Mouse (Mus musculus) spleen, adult 2 months (tissue): Measurements from ENCODE around the gene Wnt11. TPM values are rescaled to one million over a fixed set of nuclear protein-coding genes. Genes with fewer than 3 reads are reported as not detected.

Experiments used
- DNase-seq, 2 experiments: peaks; one replicate each; pipeline versions ENCODE4 v3.0.0 to v3.0.0-alpha.2; 2012 to 2021; ENCODE audit warnings: low spot score in 2 of 2, low read depth in 1 of 2
- H3K27ac ChIP-seq: fragments of 200-500 bp; 2 replicates; pipeline ENCODE4 v1.5.1; 2012; ENCODE audit warnings: low read length, inconsistent platforms; ENCODE audit not compliant: insufficient read depth
- H3K27me3 ChIP-seq: fragments of 200-500 bp; 2 replicates; pipeline ENCODE4 v1.6.1; 2012; ENCODE audit warnings: mild to moderate bottlenecking, moderate library complexity, low read length, inconsistent platforms; ENCODE audit not compliant: control insufficient read depth, insufficient read depth
- H3K36me3 ChIP-seq: fragments of 200-500 bp; 2 replicates; pipeline ENCODE4 v1.6.1; 2012; ENCODE audit warnings: mild to moderate bottlenecking, low read length, inconsistent platforms; ENCODE audit not compliant: control insufficient read depth, insufficient read depth
- H3K4me1 ChIP-seq: fragments of 200-500 bp; 2 replicates; pipeline ENCODE4 v1.6.1; 2011; ENCODE audit warnings: inconsistent platforms; ENCODE audit not compliant: control insufficient read depth, insufficient read depth, insufficient read length
- H3K4me3 ChIP-seq: fragments of 200-500 bp; 2 replicates; pipeline ENCODE4 v1.5.1; 2011; ENCODE audit warnings: mild to moderate bottlenecking, inconsistent platforms; ENCODE audit not compliant: insufficient read depth, insufficient read length; ENCODE audit errors: extremely low read depth
- CTCF ChIP-seq: fragments of 200-500 bp; IDR thresholded peaks from 2 replicates; pipeline ENCODE4 v1.5.1; 2011; ENCODE audit warnings: mild to moderate bottlenecking, inconsistent platforms; ENCODE audit not compliant: insufficient read depth, insufficient read length, insufficient replicate concordance; ENCODE audit errors: extremely low read depth
- POLR2A ChIP-seq: fragments of 200-500 bp; IDR thresholded peaks from 2 replicates; pipeline ENCODE4 v1.6.1; 2011; ENCODE audit warnings: low read depth, low read length, inconsistent platforms
- WGBS: fragments of 180-500 bp; shearing (Covaris S2); methylation state at CpG from one replicate; pipeline ENCODE4 v1.1.7; 2018; 5-methylcytosine and 5-hydroxymethylcytosine counted together
- polyA plus RNA-seq: library from polyadenylated mRNA; depleted of rRNA; stranded (reverse); fragments of >200 nt; gene quantifications from 2 replicates; pipeline ENCODE4 v1.2.3, GENCODE M21; 2012; rRNA removed

Gene Wnt11
- 4.9 and 11.5 TPM in 2 replicates for polyA plus RNA-seq

DNA sequence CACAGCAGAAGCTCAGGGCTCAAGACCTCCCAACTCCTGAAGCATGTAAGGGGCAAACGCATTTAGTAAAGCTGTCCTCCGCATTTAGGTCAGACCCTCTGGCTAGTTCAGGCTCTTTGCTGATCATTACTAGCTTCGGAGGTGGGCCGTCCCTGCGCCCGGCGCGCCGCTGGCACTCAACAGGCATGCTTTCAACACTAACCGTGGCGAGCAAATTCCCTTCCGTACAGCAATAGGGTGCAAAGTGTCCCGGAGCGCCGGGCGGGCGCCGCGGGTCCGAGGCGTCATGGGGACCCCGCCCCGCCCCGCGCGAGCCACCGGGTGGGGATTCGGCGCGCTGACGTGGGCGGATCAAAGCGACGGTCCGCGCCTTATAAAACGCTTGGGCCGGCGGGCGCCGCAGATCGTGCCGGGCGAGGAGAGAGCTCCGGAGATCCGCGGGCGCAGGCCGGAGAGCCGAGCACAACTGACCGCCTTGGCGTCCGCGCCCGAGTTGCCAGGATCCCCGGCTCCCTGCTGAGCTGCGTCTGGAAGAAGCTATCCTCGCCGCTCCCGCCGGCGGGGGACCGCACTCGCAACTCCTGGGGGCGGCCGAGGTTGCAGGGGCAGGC, at the start of gene Wnt11:
Gene Wnt11, plus strand, starts transcription at position 402 of the 611 bp plus-strand sequence.
- under 1% methylated on average over 66 of the region's 66 CpGs for WGBS
- Histone ChIP-seq H3K27ac (no peak within 1 kb of the TSS), H3K4me1 (peaks cover 8% of the 10 kb centered on the region), H3K36me3 (no peaks in the 10 kb centered on the region), H3K4me3 (peak within 1 kb of the TSS; percentile 34; the same call in 1 of the 2 replicates), H3K27me3 (peaks cover 42% of the 10 kb centered on the region)
- no peak for TF ChIP-seq CTCF
- TF ChIP-seq POLR2A: no peak
- no peak for DNase-seq

- TF ChIP-seq POLR2A: no peak
- no peak for TF ChIP-seq CTCF
- 20% methylated on average over 11 of the region's 11 CpGs for WGBS
- no peak overlapping the region for H3K27ac ChIP-seq
- no peak for DNase-seq
- no peaks in the 10 kb centered on the region for H3K4me1 ChIP-seq
- no peaks in the 10 kb centered on the region for H3K36me3 ChIP-seq
- no peaks in the 10 kb centered on the region for H3K27me3 ChIP-seq
- H3K4me3 ChIP-seq: no peak overlapping the region
These were observed 47.9 kb upstream of the Wnt11 start for GRCm38 (mm10) chr7:98786792-98787612.

- DNase-seq: no peak
- H3K4me1 ChIP-seq: no peaks in the 10 kb centered on the region
- TF ChIP-seq CTCF (no peak), POLR2A (no peak)
- WGBS: 79% methylated on average over 7 of the region's 7 CpGs
- no peaks in the 10 kb centered on the region for H3K36me3 ChIP-seq
- no peak overlapping the region for H3K4me3 ChIP-seq
- H3K27ac ChIP-seq: no peak overlapping the region
- H3K27me3 ChIP-seq: no peaks in the 10 kb centered on the region
These were observed 46.2 kb upstream of the Wnt11 start for GRCm38 (mm10) chr7:98788721-98789120.

DNA sequence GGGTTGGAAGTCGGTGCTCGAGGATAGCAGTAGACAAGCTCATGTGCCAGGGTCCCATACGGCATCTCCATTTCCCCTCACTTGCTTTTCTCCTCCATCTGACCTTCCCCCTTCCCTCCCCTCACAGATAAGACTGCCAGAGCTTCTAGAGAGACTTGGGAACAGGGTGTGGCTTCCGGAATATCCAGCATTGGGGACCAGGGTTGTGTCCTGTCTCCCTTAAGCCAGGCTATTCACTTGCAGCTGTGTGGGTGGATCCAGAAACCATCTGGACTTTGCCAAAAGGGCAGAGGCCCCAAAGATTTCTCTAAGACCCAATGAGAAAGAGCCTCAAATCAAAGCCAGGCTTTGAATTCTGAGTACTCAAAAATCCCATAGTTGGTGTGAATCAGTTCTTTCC, 45.8 kb upstream of the Wnt11 start:
- no peaks in the 10 kb centered on the region for H3K4me1 ChIP-seq
- WGBS: 84% methylated on average over 4 of the region's 4 CpGs
- TF ChIP-seq POLR2A: no peak
- no peak for TF ChIP-seq CTCF
- no peak for DNase-seq
- H3K4me3 ChIP-seq: no peak overlapping the region
- H3K36me3 ChIP-seq: no peaks in the 10 kb centered on the region
- H3K27me3 ChIP-seq: no peaks in the 10 kb centered on the region
- H3K27ac ChIP-seq: no peak overlapping the region

- WGBS: 86% methylated on average over 5 of the region's 5 CpGs
- no peaks in the 10 kb centered on the region for H3K4me1 ChIP-seq
- TF ChIP-seq CTCF: no peak
- no peak for TF ChIP-seq POLR2A
- H3K27me3 ChIP-seq: no peaks in the 10 kb centered on the region
- no peaks in the 10 kb centered on the region for H3K36me3 ChIP-seq
- no peak for DNase-seq
- no peak overlapping the region for H3K4me3 ChIP-seq
- H3K27ac ChIP-seq: no peak overlapping the region
These were observed 43.0 kb upstream of the Wnt11 start for GRCm38 (mm10) chr7:98791864-98792263.

DNA sequence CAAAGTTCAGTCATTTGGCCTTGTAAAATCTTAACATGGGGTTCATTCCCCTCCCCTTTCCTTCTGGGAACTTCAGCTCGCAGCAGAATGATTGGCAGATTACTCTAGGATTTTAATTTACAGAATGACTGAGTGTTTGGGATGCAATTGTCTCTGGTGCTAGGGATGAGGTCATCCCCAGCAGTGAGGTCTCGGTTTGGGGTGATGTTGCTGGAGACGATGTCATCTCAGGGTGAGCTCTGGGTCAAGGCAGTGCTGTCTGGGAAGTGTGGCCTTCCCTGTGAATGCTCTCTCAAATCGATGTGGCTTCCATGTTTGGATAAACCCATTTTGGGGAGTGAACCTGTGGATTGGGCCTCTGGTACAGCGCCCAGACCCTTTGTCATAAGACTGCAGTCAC, 41.1 kb upstream of the Wnt11 start:
- WGBS: 89% methylated on average over 5 of the region's 5 CpGs
- no peak for TF ChIP-seq POLR2A
- no peak for TF ChIP-seq CTCF
- no peaks in the 10 kb centered on the region for H3K27me3 ChIP-seq
- no peak overlapping the region for H3K27ac ChIP-seq
- no peak overlapping the region for H3K4me3 ChIP-seq
- peaks cover 3% of the 10 kb centered on the region; the same call in 1 of the 2 replicates for H3K4me1 ChIP-seq
- H3K36me3 ChIP-seq: no peaks in the 10 kb centered on the region
- no peak for DNase-seq

DNA sequence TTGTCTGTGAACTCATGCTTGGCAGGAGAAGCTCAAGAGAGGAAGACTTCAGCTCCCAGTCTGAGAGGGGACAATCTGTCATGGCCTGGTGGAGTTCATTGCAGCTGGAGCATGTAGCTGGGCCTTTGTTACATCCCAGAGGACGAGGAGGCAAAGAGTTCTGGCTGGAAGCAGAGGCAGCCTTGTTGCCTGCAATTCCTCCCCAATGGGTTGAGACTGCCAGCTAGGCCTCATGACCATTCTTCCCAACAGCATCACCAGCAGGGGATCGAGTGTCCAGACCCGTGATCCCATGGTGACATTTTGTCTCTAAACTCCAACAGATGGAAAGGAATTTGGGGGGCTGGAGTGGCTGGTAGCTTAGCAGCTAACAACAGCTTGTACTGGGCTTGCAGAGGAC, 40.5 kb upstream of the Wnt11 start:
- Histone ChIP-seq H3K4me1 (peaks cover 3% of the 10 kb centered on the region; the same call in 1 of the 2 replicates), H3K27ac (no peak overlapping the region), H3K36me3 (no peaks in the 10 kb centered on the region), H3K4me3 (no peak overlapping the region), H3K27me3 (no peaks in the 10 kb centered on the region)
- TF ChIP-seq POLR2A (no peak), CTCF (no peak)
- DNase-seq: no peak
- 78% methylated on average over 3 of the region's 3 CpGs for WGBS
